Mouse (Mus musculus) heart, embryonic 16.5 days (tissue): ENCODE data around the gene Cep72. TPM values are rescaled to one million over a fixed set of nuclear protein-coding genes. Genes with fewer than 3 reads are reported as not detected.
"Not testable (repeated sequence)": the region's sequence is repeated elsewhere in the genome, so short reads cannot be mapped to it uniquely, and the experiment has no call there.

Experiments used
- ATAC-seq: fragments of 200-750 bp; cut with Nextera tagmentation; replicated peaks from 2 replicates; pipeline ENCODE4 v1.8.0; 2017; ENCODE audit warnings: moderate number of reproducible peaks; ENCODE audit not compliant: insufficient read depth, low FRiP score; ENCODE audit errors: extremely low read depth
- H3K27ac ChIP-seq: fragments of 300-500 bp; sonication (generic); 2 replicates; pipeline ENCODE4 v1.5.1; 2014; ENCODE audit warnings: mild to moderate bottlenecking, low read length, control low read depth, moderate library complexity
- H3K27me3 ChIP-seq: fragments of 300-500 bp; sonication (generic); 2 replicates; pipeline ENCODE4 v1.6.1; 2014; ENCODE audit warnings: low read length, mixed read lengths; ENCODE audit not compliant: control insufficient read depth, insufficient read depth
- H3K36me3 ChIP-seq: fragments of 300-500 bp; sonication (generic); 2 replicates; pipeline ENCODE4 v1.6.1; 2014; ENCODE audit not compliant: control insufficient read depth, insufficient read depth
- H3K4me1 ChIP-seq: fragments of 300-500 bp; sonication (generic); 2 replicates; pipeline ENCODE4 v1.6.1; 2014; ENCODE audit warnings: low read length, mixed read lengths; ENCODE audit not compliant: control insufficient read depth, insufficient read depth
- H3K4me2 ChIP-seq: fragments of 300-500 bp; sonication (generic); 2 replicates; pipeline ENCODE4 v1.6.1; 2014; ENCODE audit warnings: low read depth, mild to moderate bottlenecking, control low read depth, low read length
- H3K4me3 ChIP-seq: fragments of 300-500 bp; sonication (generic); 2 replicates; pipeline ENCODE4 v1.5.1; 2014; ENCODE audit warnings: mild to moderate bottlenecking, control low read depth, low read length
- H3K9ac ChIP-seq: fragments of 300-500 bp; sonication (generic); 2 replicates; pipeline ENCODE4 v1.6.1; 2014; ENCODE audit warnings: low read length, control low read depth
- H3K9me3 ChIP-seq: fragments of 300-500 bp; sonication (generic); replicated peaks from 2 replicates; pipeline ENCODE4 v1.6.1; 2016; ENCODE audit warnings: low read length; ENCODE audit not compliant: control insufficient read depth
- WGBS: fragments of 180-500 bp; shearing (Covaris S2); extraction: QIAGEN DNeasy Blood & Tissue Kit; methylation state at CpG from one replicate; pipeline ENCODE4 v1.1.7; 2014; 5-methylcytosine and 5-hydroxymethylcytosine counted together
- polyA plus RNA-seq: library from polyadenylated mRNA; unstranded; fragments of >200 nt; fragmentation: Nextera tagmentation; extraction: Ambion mirVana; gene quantifications from 2 replicates; pipeline ENCODE4 v1.2.1, GENCODE M21; 2015

The Cep72 gene
- polyA plus RNA-seq, 1 experiment from 2014 or later = 12.0 TPM

DNA sequence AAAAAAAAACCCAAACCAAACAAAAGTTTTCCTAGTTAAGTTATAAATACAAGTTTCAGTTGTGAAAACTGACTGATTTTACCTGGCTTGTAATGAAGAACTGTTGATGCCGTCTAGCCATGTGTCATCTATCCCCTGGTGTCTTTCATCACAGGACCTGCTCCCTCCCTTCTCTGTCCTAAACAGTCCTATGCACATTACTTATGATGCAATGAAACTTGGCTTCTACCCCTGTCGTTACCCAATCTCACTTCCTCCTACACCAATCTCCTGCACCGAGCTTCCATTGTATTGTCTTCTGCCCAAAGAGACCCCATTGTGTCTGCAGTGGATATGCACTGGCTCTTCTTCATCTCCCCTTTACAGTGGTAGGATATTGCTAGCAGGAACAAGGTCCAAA is 28.2 kb upstream of the Cep72 start:
- no peaks in the 10 kb centered on the region for H3K27me3 ChIP-seq
- no peaks in the 10 kb centered on the region for H3K36me3 ChIP-seq
- no peak overlapping the region for H3K27ac ChIP-seq
- H3K4me1 ChIP-seq = peaks cover 7% of the 10 kb centered on the region
- H3K4me2 ChIP-seq = no peak overlapping the region
- H3K9me3 ChIP-seq = no peaks in the 10 kb centered on the region
- no peak for ATAC-seq
- no peak overlapping the region for H3K9ac ChIP-seq
- WGBS = 66% methylated on average over 3 of the region's 3 CpGs
- H3K4me3 ChIP-seq = no peak overlapping the region

DNA sequence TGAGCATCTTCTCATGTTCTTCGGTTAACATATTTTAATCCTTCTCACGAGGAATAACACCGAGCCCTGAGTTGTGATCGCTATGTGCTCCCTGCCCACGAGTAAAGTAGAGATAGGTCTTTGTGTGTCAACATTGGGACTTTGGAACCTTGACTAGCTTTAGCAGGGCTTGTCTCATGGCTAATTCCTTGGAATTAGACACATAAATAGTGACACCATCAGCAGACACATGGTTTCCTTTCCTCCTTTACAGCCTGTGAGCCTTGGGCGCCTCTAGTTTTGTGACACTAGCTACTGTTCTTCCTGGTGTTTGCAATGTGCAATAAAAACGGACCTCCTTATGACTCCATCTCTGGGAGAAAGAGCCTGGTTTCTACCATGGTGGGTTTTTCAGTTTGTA is 11.3 kb upstream of the Cep72 start:
- Histone ChIP-seq H3K27ac (no peak overlapping the region), H3K9ac (no peak overlapping the region), H3K27me3 (no peaks in the 10 kb centered on the region), H3K4me3 (no peak overlapping the region), H3K4me1 (no peaks in the 10 kb centered on the region), H3K9me3 (no peaks in the 10 kb centered on the region), H3K36me3 (no peaks in the 10 kb centered on the region), H3K4me2 (no peak overlapping the region)
- no peak for ATAC-seq
- 85% methylated on average over 7 of the region's 7 CpGs for WGBS

DNA sequence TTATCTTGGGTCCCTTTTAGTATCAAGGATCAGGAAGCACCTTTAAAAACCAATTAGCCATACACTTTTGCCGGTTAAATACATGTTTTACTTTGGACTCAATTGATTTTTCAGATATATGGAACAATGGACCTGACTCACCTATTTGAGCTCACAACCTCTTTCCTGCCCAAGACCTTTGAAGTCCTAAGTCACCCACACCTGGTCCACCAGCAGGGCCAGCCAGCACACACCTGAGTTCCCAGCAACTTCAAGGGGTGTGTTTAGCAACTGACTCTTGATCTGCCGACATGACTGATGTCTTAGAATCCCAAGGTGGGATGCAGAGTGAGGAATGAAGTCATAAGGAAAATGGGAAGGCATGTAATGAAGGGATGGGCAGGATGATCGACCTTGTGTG is 9.6 kb upstream of the Cep72 start:
- Histone ChIP-seq H3K9me3 (no peaks in the 10 kb centered on the region), H3K36me3 (no peaks in the 10 kb centered on the region), H3K27me3 (no peaks in the 10 kb centered on the region), H3K27ac (no peak overlapping the region), H3K9ac (no peak overlapping the region), H3K4me1 (no peaks in the 10 kb centered on the region), H3K4me2 (no peak overlapping the region), H3K4me3 (no peak overlapping the region)
- ATAC-seq = no peak
- WGBS = 57% methylated on average over 3 of the region's 3 CpGs

DNA sequence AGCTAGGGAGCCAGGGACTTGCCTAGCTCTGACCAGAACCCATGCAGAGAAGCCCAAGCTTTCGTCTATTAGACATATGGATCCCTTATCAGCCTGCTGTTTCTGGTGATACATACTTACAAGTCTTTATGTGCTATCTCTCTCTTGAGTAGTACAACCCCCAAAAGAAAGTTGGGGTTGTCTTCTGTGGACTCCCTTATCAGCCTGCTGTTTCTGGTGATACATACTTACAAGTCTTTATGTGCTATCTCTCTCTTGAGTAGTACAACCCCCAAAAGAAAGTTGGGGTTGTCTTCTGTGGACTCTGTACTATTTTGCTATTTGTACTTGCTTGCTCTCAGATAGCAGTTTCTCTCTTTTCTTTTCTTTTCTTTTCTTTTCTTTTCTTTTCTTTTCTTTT is 9.1 kb upstream of the Cep72 start:
- 45% methylated on average over 1 of the region's 1 CpGs for WGBS
- H3K4me1 ChIP-seq, ATAC-seq, H3K4me3 ChIP-seq, H3K4me2 ChIP-seq, H3K27me3 ChIP-seq, H3K9ac ChIP-seq, H3K27ac ChIP-seq, H3K9me3 ChIP-seq, H3K36me3 ChIP-seq: not testable (repeated sequence)

DNA sequence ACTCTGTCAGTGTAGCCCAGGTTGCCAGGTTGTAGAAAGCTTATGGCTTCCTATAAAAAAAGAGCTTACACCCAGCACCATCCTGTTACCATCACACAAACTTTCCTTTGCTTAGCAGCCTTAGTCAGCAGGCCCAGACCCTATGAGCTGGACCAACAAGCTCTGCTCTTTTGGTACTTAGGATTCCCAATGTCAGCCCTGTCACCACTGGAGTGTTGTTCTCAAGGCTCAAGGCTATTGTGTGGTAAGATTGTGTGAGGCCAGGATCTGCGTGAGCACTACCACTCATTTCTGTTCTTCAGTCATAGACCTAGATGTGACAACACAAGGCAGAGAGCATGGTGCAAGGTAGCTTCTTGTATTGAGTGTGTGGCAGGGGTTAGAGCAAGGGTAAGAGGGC is 4.5 kb upstream of the Cep72 start:
- Histone ChIP-seq H3K9ac (no peak overlapping the region), H3K9me3 (no peaks in the 10 kb centered on the region), H3K4me2 (no peak overlapping the region), H3K4me3 (no peak overlapping the region), H3K4me1 (no peaks in the 10 kb centered on the region), H3K27ac (no peak overlapping the region), H3K36me3 (no peaks in the 10 kb centered on the region), H3K27me3 (no peaks in the 10 kb centered on the region)
- 78% methylated on average over 1 of the region's 1 CpGs for WGBS
- ATAC-seq = no peak

DNA sequence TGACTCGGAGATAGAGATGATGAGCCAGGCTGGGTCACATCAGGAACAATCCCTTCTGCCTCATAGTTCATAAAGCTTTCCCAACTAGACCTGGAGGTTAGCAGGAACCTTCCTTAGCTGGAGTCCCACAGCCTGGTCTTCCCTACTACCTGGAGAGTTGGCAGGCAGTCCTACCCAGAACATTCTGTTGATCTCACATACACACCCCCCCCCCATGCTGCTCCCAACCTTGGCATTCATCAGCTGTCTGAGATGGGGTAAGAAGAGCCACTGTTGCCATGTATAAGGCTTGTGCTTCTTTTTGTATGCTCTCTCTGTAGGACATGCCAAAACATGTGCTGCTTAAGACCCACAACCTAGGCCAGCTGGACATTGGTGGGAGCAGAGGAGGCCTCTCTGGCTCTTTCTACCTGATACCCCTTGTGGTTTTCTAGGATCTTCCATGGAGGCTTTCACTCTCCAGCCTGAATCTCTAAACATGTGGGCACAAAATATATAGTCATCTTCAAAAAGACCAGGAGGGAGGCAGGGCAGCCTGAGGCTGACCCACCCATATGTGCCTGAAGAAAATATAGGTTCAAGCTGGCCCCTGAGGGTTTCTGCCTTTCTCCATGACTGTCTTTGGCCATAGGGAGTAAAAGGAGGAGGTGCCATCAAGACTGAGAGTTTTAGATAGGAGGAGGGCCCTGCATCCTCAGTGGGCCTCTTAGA is 1.4 kb upstream of the Cep72 start:
- Histone ChIP-seq H3K4me2 (no peak overlapping the region), H3K9ac (no peak overlapping the region), H3K9me3 (no peaks in the 10 kb centered on the region), H3K36me3 (no peaks in the 10 kb centered on the region), H3K4me1 (no peaks in the 10 kb centered on the region), H3K27me3 (no peaks in the 10 kb centered on the region), H3K4me3 (no peak overlapping the region), H3K27ac (no peak overlapping the region)
- no peak for ATAC-seq
- 73% methylated on average over 1 of the region's 1 CpGs for WGBS

DNA sequence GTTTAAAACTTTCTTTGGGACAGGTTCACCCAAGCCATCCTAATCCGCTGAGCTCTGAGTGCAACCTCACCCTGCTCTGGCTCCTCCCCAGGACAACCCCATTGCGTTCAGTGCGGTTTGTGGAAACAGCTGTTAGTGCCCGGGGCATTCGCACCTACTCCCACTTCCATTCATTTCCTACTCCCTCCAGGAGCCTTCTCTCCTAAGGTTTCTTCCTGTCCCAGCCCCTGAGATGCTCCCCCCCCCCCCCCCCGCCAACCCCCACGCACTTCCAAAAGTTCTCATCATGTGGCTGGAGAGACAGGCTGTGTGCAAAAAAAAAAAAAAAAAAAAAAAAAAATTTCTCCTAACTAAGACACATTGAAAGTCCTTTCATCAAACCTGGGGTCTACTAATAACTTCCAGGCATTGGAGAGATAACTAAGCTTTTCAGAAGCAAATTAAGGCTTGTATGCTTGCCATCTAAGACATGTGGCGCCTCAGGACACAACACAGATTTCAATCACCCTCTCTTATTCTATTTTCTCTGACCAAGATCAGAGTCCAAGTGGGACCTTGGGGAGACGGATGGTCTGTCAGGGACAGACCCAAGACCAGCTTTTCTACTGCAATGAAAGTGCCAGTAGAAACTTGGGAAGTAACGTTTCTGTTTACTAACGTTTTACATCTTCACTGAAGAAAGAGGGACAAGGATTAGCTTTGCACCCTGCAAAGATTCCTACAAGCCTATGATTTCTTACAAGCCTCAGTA is 454 bp upstream of the Cep72 start:
- 25% methylated on average over 10 of the region's 11 CpGs for WGBS
- H3K27ac ChIP-seq = no peak overlapping the region; the same call in 1 of the 2 replicates
- no peak for ATAC-seq
- H3K27me3 ChIP-seq = no peaks in the 10 kb centered on the region
- peak overlapping the region; percentile 70 for H3K4me2 ChIP-seq
- no peaks in the 10 kb centered on the region for H3K9me3 ChIP-seq
- H3K4me3 ChIP-seq = peak overlapping the region; percentile 74
- peak overlapping the region; percentile 87 for H3K9ac ChIP-seq
- H3K4me1 ChIP-seq = no peaks in the 10 kb centered on the region
- H3K36me3 ChIP-seq = peaks cover 4% of the 10 kb centered on the region; the same call in 1 of the 2 replicates

DNA sequence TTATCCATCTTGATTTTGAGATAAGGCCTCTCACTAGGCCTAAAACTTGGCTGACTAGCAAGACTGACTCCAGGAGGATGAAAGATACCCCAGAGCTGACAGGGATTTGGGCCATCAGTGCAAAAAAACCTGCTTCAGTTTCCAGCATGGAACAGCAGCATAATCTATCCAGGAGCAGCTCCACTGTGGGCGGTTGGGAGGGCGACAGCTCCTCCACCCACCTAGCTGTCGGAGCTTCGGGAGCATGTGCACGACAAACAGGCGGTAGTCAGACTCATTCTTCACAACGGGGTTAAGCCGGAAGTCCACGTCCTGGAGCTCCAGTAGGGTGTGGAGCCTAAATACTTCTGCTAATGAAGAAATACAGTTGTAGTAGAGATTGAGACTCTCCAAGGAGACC is 4.0 kb downstream of the Cep72 start:
- Histone ChIP-seq H3K27ac (no peak overlapping the region), H3K36me3 (peaks cover 13% of the 10 kb centered on the region), H3K4me1 (no peaks in the 10 kb centered on the region), H3K9me3 (no peaks in the 10 kb centered on the region), H3K4me2 (no peak overlapping the region), H3K9ac (no peak overlapping the region), H3K4me3 (no peak overlapping the region), H3K27me3 (no peaks in the 10 kb centered on the region)
- ATAC-seq = no peak
- WGBS = 94% methylated on average over 9 of the region's 9 CpGs

DNA sequence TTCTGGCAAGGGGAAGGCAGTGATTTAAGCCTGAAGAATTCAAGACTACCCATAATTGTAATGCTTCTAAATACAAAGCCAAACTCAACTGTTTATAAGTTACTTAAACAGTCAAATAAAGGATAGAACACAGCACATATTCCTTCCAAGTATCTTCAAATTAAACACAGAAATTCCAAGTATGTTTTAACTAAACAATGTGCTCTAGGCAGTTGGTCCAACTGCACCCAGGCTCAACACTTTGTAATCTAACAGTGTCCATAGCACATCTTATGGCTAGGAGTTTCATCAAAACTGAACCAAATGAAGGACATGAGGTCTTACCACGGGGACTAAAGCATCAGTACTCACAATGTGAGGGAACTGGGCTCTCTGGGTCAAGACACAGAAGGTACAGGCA is 5.9 kb downstream of the Cep72 start:
- no peak overlapping the region for H3K4me2 ChIP-seq
- H3K27ac ChIP-seq = no peak overlapping the region
- H3K4me1 ChIP-seq = no peaks in the 10 kb centered on the region
- no peak for ATAC-seq
- H3K9ac ChIP-seq = no peak overlapping the region
- H3K27me3 ChIP-seq = no peaks in the 10 kb centered on the region
- 94% methylated on average over 1 of the region's 1 CpGs for WGBS
- H3K9me3 ChIP-seq = no peaks in the 10 kb centered on the region
- H3K4me3 ChIP-seq = no peak overlapping the region
- peaks cover 20% of the 10 kb centered on the region for H3K36me3 ChIP-seq
